Mouse (Mus musculus) lung, adult 2 months (tissue): Measurements from ENCODE around the gene Ap2a1.

Source experiments
- CTCF ChIP-seq: fragments of 200-500 bp; IDR thresholded peaks from 2 replicates; pipeline ENCODE4 v1.5.1; 2011; ENCODE audit warnings: mild to moderate bottlenecking, low read length, control low read depth; ENCODE audit not compliant: insufficient read depth
- POLR2A ChIP-seq: fragments of 200-500 bp; IDR thresholded peaks from 2 replicates; pipeline ENCODE4 v1.6.1; 2011; ENCODE audit warnings: low read depth, mild to moderate bottlenecking, control low read depth, low read length, borderline replicate concordance; ENCODE audit errors: extremely low read depth

GRCm38 (mm10) chr7:44862434-44862833 lies 66.9 kb downstream of the Ap2a1 start:
- TF ChIP-seq CTCF (no peak), POLR2A (no peak)
